Mouse (Mus musculus) erythroblast, embryonic 14.5 days (primary cell): ENCODE measurements around the gene Grap.

ENCODE experiments used
- GATA1 ChIP-seq: IDR thresholded peaks from 2 replicates; pipeline ENCODE4 v1.6.1; 2012; ENCODE audit warnings: low read length, inconsistent platforms, mixed read lengths
- TAL1 ChIP-seq: IDR thresholded peaks from 3 replicates; pipeline ENCODE4 v1.6.1; 2012; ENCODE audit warnings: low read length, inconsistent platforms, mixed read lengths

GRCm38 (mm10) chr11:61619356-61619755, 33.7 kb upstream of the Grap start:
- TF ChIP-seq GATA1 = no peak
- no peak for TF ChIP-seq TAL1
